Mouse (Mus musculus): ENCODE data around the gene Gse1. TPM values are rescaled to one million over a fixed set of nuclear protein-coding genes. Genes with fewer than 3 reads are reported as not detected.

Gene Gse1
- polyA plus RNA-seq, 1 experiment from 2014 or later, result 6.9 TPM

GRCm38 (mm10) chr8:120294982-120295870 lies 67.0 kb downstream of the Gse1 start:
- Histone ChIP-seq H3K36me3 (ENCODE audit: control insufficient read depth, insufficient read depth, low read length) (no peaks in the 10 kb centered on the region), H3K9me3 (replicated peaks; ENCODE audit: control insufficient read depth, low read length) (no peaks in the 10 kb centered on the region), H3K4me1 (ENCODE audit: control insufficient read depth, insufficient read depth, low read length) (peaks cover 64% of the 10 kb centered on the region), H3K4me3 (replicated peaks; ENCODE audit: low read length) (no peak overlapping the region), H3K4me2 (ENCODE audit: low read depth, low read length) (peak overlapping the region; percentile 19; the same call in 1 of the 2 replicates), H3K27me3 (ENCODE audit: control insufficient read depth, insufficient read depth, low read length) (no peaks in the 10 kb centered on the region), H3K9ac (ENCODE audit: low read length) (peak overlapping the region; percentile 56), H3K27ac (ENCODE audit: low read length) (peak overlapping the region; percentile 46)
- WGBS, result 32% methylated on average over 17 of the region's 17 CpGs
- peak; percentile 14; the same call in 1 of the 2 replicates for ATAC-seq (ENCODE audit: insufficient read depth, low FRiP score)

- no peaks in the 10 kb centered on the region for H3K36me3 ChIP-seq (ENCODE audit: control insufficient read depth, insufficient read depth, low read length)
- no peak overlapping the region for H3K9ac ChIP-seq (ENCODE audit: low read length)
- 45% methylated on average over 5 of the region's 5 CpGs for WGBS
- no peak for ATAC-seq (ENCODE audit: insufficient read depth, low FRiP score)
- H3K27me3 ChIP-seq (ENCODE audit: control insufficient read depth, insufficient read depth, low read length), result no peaks in the 10 kb centered on the region
- H3K4me1 ChIP-seq (ENCODE audit: control insufficient read depth, insufficient read depth, low read length), result peaks cover 64% of the 10 kb centered on the region
- no peak overlapping the region for H3K4me2 ChIP-seq (ENCODE audit: low read depth, low read length)
- no peaks in the 10 kb centered on the region for H3K9me3 ChIP-seq (replicated peaks; ENCODE audit: control insufficient read depth, low read length)
- H3K4me3 ChIP-seq (replicated peaks; ENCODE audit: low read length), result no peak overlapping the region
- H3K27ac ChIP-seq (ENCODE audit: low read length), result no peak overlapping the region
Measured at GRCm38 (mm10) chr8:120297000-120297399, 68.7 kb downstream of the Gse1 start.

GRCm38 (mm10) chr8:120298601-120299532 lies 70.6 kb downstream of the Gse1 start:
- no peaks in the 10 kb centered on the region for H3K36me3 ChIP-seq (ENCODE audit: control insufficient read depth, insufficient read depth, low read length)
- peaks cover 53% of the 10 kb centered on the region for H3K4me1 ChIP-seq (ENCODE audit: control insufficient read depth, insufficient read depth, low read length)
- H3K9me3 ChIP-seq (replicated peaks; ENCODE audit: control insufficient read depth, low read length), result no peaks in the 10 kb centered on the region
- peak overlapping the region; percentile 74 for H3K27ac ChIP-seq (ENCODE audit: low read length)
- peak; percentile 6; the same call in 1 of the 2 replicates for ATAC-seq (ENCODE audit: insufficient read depth, low FRiP score)
- no peak overlapping the region for H3K4me2 ChIP-seq (ENCODE audit: low read depth, low read length)
- no peak overlapping the region for H3K4me3 ChIP-seq (replicated peaks; ENCODE audit: low read length)
- WGBS, result 49% methylated on average over 22 of the region's 22 CpGs
- H3K27me3 ChIP-seq (ENCODE audit: control insufficient read depth, insufficient read depth, low read length), result no peaks in the 10 kb centered on the region
- H3K9ac ChIP-seq (ENCODE audit: low read length), result peak overlapping the region; percentile 46

DNA sequence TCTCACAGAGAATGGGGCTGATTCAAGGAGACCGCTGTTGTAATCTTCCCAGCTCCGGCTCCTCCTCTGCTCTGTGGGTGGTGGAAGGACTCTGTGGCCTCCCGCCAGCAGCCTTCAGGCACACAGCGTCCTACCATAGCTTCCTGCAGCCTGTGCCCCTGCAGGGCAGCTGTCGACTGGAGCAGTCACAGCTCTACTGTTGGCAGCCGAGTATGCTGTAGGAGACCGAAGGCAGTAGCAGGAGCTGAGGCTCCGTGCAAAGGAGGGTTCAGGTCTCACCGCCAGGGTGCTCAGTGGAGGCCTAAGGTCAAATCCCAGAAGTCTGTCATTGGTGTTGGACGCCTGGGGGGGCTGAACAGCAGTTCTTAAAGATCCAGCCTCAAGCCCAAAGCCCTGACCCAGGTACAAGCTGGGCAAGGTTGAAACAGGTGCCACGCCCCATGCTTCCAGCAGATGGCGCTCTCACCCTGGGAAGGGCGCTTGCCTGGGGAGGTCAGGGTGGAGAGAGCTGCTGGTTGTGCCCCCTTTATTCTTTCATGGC lies 72.4 kb downstream of the Gse1 start:
- H3K27ac ChIP-seq (ENCODE audit: low read length), result peak overlapping the region; percentile 55; the same call in 1 of the 2 replicates

DNA sequence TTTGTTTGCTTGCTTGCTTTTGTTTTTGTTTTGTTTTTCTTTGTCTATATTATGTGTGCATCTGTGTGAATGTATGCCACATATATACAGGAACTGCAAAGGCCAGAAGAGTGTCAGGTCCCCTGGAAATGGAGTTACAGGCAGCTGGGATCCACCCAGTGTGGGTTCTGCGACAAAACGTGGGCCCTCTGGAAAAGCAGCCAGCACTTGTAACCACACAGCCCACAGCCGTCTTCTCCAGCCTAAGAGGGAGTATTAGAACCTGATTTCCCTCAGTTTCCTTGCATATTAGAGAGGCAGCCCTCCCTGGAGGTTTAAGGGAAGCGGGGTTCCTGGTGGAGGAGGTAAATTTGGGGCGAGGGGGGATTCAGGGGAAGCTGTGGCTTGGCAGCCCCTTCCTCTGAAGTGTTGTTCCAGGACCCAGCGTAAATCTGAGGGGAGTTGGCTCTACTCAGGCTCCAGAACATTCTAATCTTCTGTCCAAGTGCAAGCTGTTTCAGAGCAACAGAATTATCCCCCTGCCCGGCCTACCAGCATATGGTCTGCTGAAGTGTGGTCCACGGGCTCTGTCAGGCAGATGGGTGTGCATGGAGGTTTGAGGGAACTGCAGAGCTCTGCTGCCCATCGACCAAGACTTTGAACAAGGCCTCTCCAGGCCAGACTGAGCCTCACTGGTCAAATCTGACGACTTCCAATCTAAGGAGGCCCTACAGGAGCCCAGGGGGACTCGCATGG lies 74.9 kb downstream of the Gse1 start:
- no peaks in the 10 kb centered on the region for H3K27me3 ChIP-seq (ENCODE audit: control insufficient read depth, insufficient read depth, low read length)
- H3K4me3 ChIP-seq (replicated peaks; ENCODE audit: low read length), result no peak overlapping the region
- no peak overlapping the region; the same call in 1 of the 2 replicates for H3K27ac ChIP-seq (ENCODE audit: low read length)
- peaks cover 40% of the 10 kb centered on the region for H3K4me1 ChIP-seq (ENCODE audit: control insufficient read depth, insufficient read depth, low read length)
- ATAC-seq (ENCODE audit: insufficient read depth, low FRiP score), result no peak
- no peaks in the 10 kb centered on the region for H3K9me3 ChIP-seq (replicated peaks; ENCODE audit: control insufficient read depth, low read length)
- no peaks in the 10 kb centered on the region for H3K36me3 ChIP-seq (ENCODE audit: control insufficient read depth, insufficient read depth, low read length)
- no peak overlapping the region for H3K4me2 ChIP-seq (ENCODE audit: low read depth, low read length)
- H3K9ac ChIP-seq (ENCODE audit: low read length), result 0 out of 2 replicates have a peak overlapping the region, but pooled peaks have one; percentile 55
- WGBS, result 70% methylated on average over 11 of the region's 11 CpGs

More for the DNA sequence above, 72.4 kb downstream of the Gse1 start:
- Histone ChIP-seq H3K36me3 (ENCODE audit: control insufficient read depth, insufficient read depth, low read length) (no peaks in the 10 kb centered on the region), H3K27me3 (ENCODE audit: control insufficient read depth, insufficient read depth, low read length) (no peaks in the 10 kb centered on the region), H3K4me3 (replicated peaks; ENCODE audit: low read length) (no peak overlapping the region), H3K9me3 (replicated peaks; ENCODE audit: control insufficient read depth, low read length) (no peaks in the 10 kb centered on the region), H3K4me1 (ENCODE audit: control insufficient read depth, insufficient read depth, low read length) (peaks cover 42% of the 10 kb centered on the region), H3K4me2 (ENCODE audit: low read depth, low read length) (0 out of 2 replicates have a peak overlapping the region, but pooled peaks have one; percentile 12), H3K9ac (ENCODE audit: low read length) (peak overlapping the region; percentile 55)
- 12% methylated on average over 13 of the region's 13 CpGs for WGBS
- ATAC-seq (ENCODE audit: insufficient read depth, low FRiP score), result peak; percentile 64; the same call in 1 of the 2 replicates

DNA sequence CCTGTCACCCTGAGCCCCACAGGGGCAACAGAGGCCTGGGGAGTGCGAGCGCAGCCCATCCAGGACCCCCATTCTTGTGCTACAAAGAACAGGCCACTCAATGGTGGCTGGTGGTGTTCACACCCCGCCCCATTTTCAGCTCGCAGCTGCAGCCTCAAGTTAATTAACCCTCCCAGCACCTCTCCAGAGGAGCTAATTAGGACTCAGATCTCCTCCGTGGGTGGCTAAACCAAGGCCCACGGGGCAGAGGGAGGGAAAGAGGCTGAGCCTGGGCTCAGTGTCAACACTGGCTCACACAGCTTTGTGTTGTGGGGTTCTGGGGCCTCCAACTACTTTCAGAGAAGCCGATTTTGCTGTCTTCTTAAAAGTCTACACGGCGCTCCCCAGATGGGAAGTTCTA lies 75.8 kb downstream of the Gse1 start:
- no peak overlapping the region for H3K27ac ChIP-seq (ENCODE audit: low read length)
- no peaks in the 10 kb centered on the region for H3K9me3 ChIP-seq (replicated peaks; ENCODE audit: control insufficient read depth, low read length)
- peak overlapping the region; percentile 55 for H3K9ac ChIP-seq (ENCODE audit: low read length)
- WGBS, result 53% methylated on average over 9 of the region's 9 CpGs
- H3K4me1 ChIP-seq (ENCODE audit: control insufficient read depth, insufficient read depth, low read length), result peaks cover 31% of the 10 kb centered on the region
- ATAC-seq (ENCODE audit: insufficient read depth, low FRiP score), result no peak
- H3K27me3 ChIP-seq (ENCODE audit: control insufficient read depth, insufficient read depth, low read length), result no peaks in the 10 kb centered on the region
- H3K4me3 ChIP-seq (replicated peaks; ENCODE audit: low read length), result no peak overlapping the region
- H3K36me3 ChIP-seq (ENCODE audit: control insufficient read depth, insufficient read depth, low read length), result no peaks in the 10 kb centered on the region
- no peak overlapping the region for H3K4me2 ChIP-seq (ENCODE audit: low read depth, low read length)

DNA sequence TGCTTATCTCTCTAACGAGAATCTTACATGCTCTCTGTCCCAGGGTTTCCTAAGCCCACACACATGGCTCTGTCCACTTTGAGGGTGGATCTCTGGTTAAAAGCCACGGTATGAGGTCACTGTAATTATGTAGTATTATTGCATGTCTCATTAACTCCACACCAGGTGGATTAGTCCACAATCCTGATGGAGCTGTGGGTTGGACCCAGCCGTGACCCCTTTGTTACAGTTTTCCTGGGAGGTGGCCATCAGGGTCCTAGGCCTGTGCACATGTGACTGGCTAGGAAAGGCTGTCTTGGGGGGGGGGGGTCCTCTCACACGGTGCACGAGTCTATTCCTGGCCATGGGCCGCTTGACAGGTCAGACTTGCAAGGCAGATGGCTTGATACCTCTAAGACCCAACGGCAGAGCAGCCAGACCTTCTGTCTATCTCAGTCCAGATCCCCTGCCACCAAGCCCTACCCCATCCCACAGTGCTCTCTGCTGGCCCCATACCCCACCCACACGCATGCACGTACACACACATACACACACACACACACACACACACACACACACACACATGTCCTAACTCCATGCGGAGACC lies 77.6 kb downstream of the Gse1 start:
- no peaks in the 10 kb centered on the region for H3K27me3 ChIP-seq (ENCODE audit: control insufficient read depth, insufficient read depth, low read length)
- no peak overlapping the region for H3K9ac ChIP-seq (ENCODE audit: low read length)
- H3K4me3 ChIP-seq (replicated peaks; ENCODE audit: low read length), result no peak overlapping the region
- peaks cover 30% of the 10 kb centered on the region for H3K4me1 ChIP-seq (ENCODE audit: control insufficient read depth, insufficient read depth, low read length)
- ATAC-seq (ENCODE audit: insufficient read depth, low FRiP score), result no peak
- WGBS, result 82% methylated on average over 10 of the region's 10 CpGs
- no peak overlapping the region for H3K27ac ChIP-seq (ENCODE audit: low read length)
- H3K36me3 ChIP-seq (ENCODE audit: control insufficient read depth, insufficient read depth, low read length), result no peaks in the 10 kb centered on the region
- H3K9me3 ChIP-seq (replicated peaks; ENCODE audit: control insufficient read depth, low read length), result no peaks in the 10 kb centered on the region
- no peak overlapping the region for H3K4me2 ChIP-seq (ENCODE audit: low read depth, low read length)

- Histone ChIP-seq H3K27me3 (ENCODE audit: control insufficient read depth, insufficient read depth, low read length) (no peaks in the 10 kb centered on the region), H3K4me1 (ENCODE audit: control insufficient read depth, insufficient read depth, low read length) (peaks cover 26% of the 10 kb centered on the region), H3K4me3 (replicated peaks; ENCODE audit: low read length) (no peak overlapping the region), H3K9me3 (replicated peaks; ENCODE audit: control insufficient read depth, low read length) (no peaks in the 10 kb centered on the region), H3K36me3 (ENCODE audit: control insufficient read depth, insufficient read depth, low read length) (no peaks in the 10 kb centered on the region), H3K27ac (ENCODE audit: low read length) (no peak overlapping the region), H3K9ac (ENCODE audit: low read length) (no peak overlapping the region), H3K4me2 (ENCODE audit: low read depth, low read length) (no peak overlapping the region)
- WGBS, result 41% methylated on average over 16 of the region's 16 CpGs
- no peak for ATAC-seq (ENCODE audit: insufficient read depth, low FRiP score)
Measured at GRCm38 (mm10) chr8:120307103-120307502, 78.8 kb downstream of the Gse1 start.

Measured in stomach, embryonic 16.5 days (tissue).